Mouse (Mus musculus): ENCODE measurements around the gene Sergef.

The Sergef gene

DNA sequence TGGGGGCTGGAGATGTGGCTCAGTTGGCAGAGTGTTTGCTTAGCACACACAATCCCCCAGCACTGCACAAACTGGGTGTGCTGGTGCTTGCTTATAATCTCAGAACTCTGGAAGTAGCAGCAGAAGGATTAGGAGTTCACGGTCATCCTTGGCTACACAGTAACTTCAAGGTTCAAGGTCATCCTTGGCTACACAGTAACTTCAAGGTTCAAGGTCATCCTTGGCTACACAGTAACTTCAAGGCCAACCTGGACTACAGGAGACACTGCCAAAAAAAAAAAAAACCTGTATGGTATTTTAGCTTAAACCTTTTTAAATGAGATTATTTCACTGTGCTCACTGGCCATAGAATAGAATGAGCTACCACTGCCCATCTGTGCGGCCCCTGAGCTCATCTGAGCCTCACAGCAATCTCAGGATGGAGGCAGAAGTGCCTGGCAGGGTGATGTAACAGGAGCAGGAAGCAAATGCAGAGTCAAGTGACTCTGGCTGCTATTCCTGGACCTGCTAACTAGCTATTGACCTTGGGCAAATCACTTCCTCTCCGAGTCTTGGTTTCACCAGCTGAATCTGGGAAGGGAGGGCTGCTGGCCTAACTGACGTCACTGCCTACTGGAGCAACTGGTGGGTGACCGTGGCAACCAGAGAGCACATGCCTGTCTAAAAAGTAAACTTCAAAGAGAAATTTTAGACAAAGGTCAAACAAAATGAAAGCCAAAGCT lies 24.2 kb downstream of the Sergef start:
- peak in 1 of 2 experiments; percentile 20 for DNase-seq

GRCm38 (mm10) chr7:46614263-46614662 lies 25.3 kb downstream of the Sergef start:
- DNase-seq, result no peak

DNA sequence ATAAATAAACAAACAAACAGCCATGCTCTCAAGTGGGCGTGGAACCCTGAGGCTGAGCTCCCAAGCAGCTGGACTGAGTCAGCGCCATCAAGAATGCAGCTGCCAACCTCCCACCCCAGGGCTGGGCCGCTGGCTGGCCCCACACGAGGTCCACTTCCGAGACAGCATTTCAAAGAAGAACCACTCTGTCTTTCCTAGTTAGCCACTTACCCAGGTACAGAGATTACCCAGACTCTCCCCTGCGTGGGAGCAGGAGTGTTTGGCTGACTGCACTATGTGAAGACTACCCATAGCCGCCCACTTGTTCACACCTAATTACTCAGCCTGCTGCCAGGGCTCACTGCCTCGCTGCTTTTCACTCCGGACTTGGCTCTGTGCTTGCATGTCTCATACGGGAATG lies 26.5 kb downstream of the Sergef start:
- DNase-seq, result no peak

GRCm38 (mm10) chr7:46612421-46612937 lies 27.1 kb downstream of the Sergef start:
- no peak for DNase-seq

DNA sequence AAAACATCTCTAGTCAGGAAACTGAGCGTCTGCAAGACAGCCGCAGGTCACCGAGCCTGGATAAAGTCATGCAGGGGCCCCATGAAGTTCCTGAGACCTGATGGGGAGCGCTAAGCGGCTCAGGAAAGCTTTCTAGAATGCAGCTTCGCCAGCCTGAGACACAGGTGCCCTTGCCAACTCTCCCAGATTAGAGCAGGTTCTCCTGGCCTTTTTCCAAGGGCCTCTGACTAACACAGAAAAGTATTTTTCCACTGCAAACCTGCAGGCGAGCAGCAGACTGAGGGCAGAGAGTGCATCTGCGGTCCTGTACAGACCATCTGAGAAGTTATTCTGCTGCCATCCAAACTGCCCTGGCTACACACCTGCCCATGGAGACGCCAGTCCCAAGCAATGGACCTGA lies 27.6 kb downstream of the Sergef start:
- DNase-seq, result no peak

GRCm38 (mm10) chr7:46609317-46609716 lies 30.3 kb downstream of the Sergef start:
- no peak for DNase-seq

- peak; percentile 70 for DNase-seq
These were observed 32.1 kb downstream of the Sergef start for GRCm38 (mm10) chr7:46607428-46608055.

DNA sequence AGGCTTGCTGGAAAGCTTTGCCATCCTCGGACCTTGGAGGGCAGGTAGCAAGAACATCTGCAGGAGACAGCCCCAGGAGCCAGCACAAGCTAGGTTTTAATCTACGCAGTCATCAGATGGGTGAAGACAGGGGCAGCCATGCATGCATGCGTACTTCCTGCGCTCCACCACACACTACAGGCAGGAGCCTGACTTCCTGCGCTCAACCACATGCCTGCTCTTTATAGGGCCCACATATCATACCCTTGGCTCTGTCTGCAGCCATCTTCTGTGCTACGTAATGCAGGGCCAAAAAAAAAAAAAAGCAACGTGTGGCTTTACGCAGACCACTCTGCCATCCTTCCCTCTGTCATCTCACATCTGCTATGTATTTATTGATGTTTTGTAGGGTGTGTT lies 32.6 kb downstream of the Sergef start:
- peak; percentile 80 to 84 for DNase-seq

GRCm38 (mm10) chr7:46606391-46607030 lies 33.1 kb downstream of the Sergef start:
- DNase-seq, result peak; percentile 91 to 92

DNA sequence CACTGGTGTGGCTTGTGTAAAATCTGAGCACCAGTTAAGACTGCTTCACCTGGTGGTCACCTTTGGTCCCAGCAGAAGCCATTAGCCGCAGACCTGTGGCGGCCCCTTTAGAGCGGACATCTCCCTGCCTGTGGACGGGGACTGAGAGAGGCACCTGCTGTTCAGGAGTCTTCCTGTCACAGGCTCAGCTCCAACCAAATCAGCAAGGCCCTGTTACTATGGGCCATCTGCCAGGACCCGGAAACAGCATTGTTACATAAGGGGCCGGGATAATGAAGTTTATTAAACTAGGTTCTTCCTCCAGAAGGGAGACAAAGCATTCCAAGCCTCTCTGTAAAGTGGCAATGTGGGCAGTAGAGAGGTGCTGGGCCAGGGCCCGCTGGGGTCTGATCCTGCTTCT lies 36.6 kb downstream of the Sergef start:
- DNase-seq, result no peak

GRCm38 (mm10) chr7:46602079-46602478 lies 37.5 kb downstream of the Sergef start:
- DNase-seq, result no peak

- DNase-seq, result no peak
These were observed 38.5 kb downstream of the Sergef start for GRCm38 (mm10) chr7:46601097-46601496.

DNA sequence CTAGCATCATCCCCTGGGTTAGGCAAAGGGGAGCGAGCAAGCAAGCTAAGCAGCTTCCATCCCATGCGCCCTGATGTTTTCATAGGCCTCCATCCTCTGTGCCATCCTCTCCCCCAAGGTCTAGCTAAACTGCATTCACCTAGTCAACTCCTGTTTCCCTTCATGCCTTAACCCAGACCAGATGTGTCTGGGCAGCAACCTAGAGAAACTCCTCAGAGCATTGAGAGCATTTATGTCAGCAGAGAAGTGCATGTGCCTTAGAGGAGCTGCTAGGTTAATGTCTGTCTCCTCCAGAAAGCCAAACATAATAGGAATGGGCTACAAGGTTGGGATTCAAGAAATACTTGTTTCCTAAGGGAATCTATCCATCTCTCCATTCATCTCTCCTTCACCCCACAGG lies 42.6 kb downstream of the Sergef start:
- no peak for DNase-seq

GRCm38 (mm10) chr7:46591546-46591945 lies 48.1 kb downstream of the Sergef start:
- DNase-seq, result no peak

- DNase-seq, result peak; percentile 23 to 30
These were observed 50.4 kb downstream of the Sergef start for GRCm38 (mm10) chr7:46589181-46589580.

DNA sequence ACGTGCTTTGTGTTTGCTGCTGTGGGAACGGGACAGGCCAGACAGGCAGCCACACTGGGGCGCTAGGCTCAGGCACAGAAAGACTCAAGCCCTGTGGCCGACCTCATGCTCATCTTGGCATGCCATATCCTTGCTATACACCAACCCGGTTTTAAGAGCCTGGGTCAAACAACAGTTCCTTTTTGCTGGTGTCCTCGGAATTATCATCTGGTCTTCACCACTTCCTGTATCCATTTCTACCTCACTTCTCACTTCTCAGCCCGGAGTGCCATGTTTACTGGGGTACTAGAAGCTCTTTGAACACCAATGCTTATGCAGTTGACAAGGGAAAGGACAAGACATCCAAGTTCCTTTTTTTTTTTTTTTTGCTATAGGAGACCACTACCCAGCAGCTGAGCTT lies 51.6 kb downstream of the Sergef start:
- no peak for DNase-seq

GRCm38 (mm10) chr7:46587466-46587865 lies 52.1 kb downstream of the Sergef start:
- no peak for DNase-seq

DNA sequence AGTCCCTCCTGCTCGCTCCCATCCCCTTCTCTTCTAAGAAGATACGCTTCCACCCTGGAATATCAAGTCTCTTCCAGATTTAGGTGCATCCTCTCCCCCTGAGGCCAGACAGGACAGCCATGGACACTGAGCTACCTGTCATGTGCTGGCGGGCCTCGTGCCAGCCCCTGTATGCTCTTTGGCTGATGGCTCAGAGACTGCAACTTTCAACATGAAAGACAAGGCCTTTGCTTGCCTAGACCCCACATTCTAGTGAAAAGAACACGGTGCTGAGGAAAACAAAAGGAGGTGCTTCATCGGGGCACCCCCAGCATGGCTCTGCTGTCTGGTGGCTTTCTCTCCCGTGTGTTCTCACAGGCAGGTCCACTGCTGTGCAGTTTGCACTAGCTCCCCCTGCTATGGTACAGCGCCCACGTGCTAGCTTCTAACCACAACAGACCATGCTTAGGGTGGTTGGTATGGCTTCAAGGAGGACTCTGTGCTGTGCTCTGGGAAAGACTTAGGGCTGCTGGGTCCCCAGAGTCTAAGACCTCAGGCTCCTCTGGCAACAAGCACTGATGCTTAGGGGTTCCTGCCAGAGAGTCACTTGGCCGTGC lies 52.9 kb downstream of the Sergef start:
- DNase-seq, result no peak

- no peak for DNase-seq
These were observed 56.9 kb downstream of the Sergef start for GRCm38 (mm10) chr7:46582750-46583149.

GRCm38 (mm10) chr7:46581358-46581930 lies 58.2 kb downstream of the Sergef start:
- no peak for DNase-seq

DNA sequence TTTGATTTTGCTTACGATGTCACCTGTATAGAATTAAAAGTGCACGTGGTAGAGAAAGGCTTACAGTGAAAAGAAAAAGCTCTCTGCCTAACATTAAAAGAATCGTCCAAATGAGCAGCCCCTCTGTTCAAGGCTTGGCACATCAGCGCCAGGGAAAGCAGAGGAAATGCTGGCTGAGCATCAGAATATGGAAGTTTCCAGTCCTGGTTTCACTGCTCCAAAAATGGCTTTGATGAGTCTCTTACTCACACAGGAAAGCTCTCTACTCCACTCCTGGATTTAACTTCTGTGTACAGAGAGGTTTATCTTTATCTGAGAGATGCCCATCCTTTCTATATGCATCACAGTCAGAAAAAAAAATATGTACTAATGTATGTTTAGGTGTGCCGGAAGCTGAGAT lies 61.5 kb downstream of the Sergef start:
- DNase-seq, result no peak

DNA sequence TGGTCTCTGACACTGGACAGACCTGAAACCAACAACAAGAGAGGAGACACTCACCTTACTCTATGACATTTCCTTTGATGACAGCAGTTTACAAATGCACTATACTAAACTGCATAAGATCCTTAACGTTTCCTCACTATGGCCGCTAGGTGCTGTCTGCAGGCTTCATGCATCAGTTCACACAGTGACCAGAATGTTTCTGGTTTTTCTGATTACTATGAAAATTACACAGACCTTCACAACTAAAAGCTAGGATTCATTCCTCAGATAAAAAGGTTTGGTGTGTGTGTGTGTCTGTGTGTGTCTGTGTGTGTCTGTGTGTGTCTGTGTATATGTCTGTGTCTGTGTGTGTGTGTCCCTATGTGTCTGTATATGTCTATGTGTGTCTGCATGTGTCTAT lies 63.7 kb downstream of the Sergef start:
- no peak for DNase-seq

Measured in B cell, adult 2 months (primary cell).